Mouse (Mus musculus): ENCODE measurements at regions not wholly inside any gene's neighbourhood (a gene's known extent, or its start where the extent isn't known, plus 50 kb on each side); places are given as distances from the start of the nearest gene placed in this dataset.

DNA sequence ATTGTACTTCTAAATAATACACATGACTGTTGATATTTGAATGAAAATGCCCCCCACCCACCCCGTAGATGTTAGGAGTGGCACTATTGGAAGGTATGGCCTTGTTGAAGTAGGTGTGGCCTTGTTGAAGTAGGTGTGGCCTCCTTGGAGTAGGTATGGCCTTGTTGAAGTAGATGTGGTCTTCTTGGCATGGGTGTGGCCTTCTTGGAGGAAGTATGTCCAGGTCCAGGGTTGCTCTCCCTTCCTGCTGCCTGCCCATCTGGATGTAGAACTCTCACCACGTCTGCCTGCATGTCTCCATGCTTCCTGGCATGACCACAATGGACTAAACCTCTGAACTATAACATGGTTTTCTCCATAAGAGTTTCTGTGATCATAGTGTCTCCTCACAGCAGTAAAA is 188.7 kb downstream of the Sptssa start:
- Histone ChIP-seq H3K27me3 (ENCODE audit: control insufficient read depth, insufficient read depth, low read length) (no peaks in the 10 kb centered on the region), H3K9ac (ENCODE audit: low read length) (no peak overlapping the region), H3K4me2 (ENCODE audit: low read length) (no peak overlapping the region), H3K9me3 (ENCODE audit: control insufficient read depth, low read length) (no peaks in the 10 kb centered on the region), H3K4me3 (ENCODE audit: control insufficient read depth in 1 of 2, insufficient read depth in 1 of 2, low read depth in 1 of 2, low read length in 2 of 2) (no peak overlapping the region), H3K27ac (replicated peaks in 1 of 2; ENCODE audit: control insufficient read depth in 1 of 2, insufficient read depth in 1 of 2, low read depth in 2 of 2, low read length in 2 of 2) (no peak overlapping the region), H3K36me3 (ENCODE audit: control insufficient read depth, insufficient read depth, low read length) (no peaks in the 10 kb centered on the region), H3K4me1 (ENCODE audit: control insufficient read depth in 2 of 2, insufficient read depth in 2 of 2, low read length in 2 of 2) (no peaks in the 10 kb centered on the region)
- no peak for ATAC-seq (ENCODE audit: insufficient number of reproducible peaks, insufficient read depth, low FRiP score, low read depth)
- WGBS = 80% methylated on average over 2 of the region's 2 CpGs

- Histone ChIP-seq H3K4me3 (ENCODE audit: control insufficient read depth in 1 of 2, insufficient read depth in 1 of 2, low read depth in 1 of 2, low read length in 2 of 2) (no peak overlapping the region), H3K27me3 (ENCODE audit: control insufficient read depth, insufficient read depth, low read length) (no peaks in the 10 kb centered on the region), H3K4me1 (ENCODE audit: control insufficient read depth in 2 of 2, insufficient read depth in 2 of 2, low read length in 2 of 2) (peaks cover 6 to 13% of the 10 kb centered on the region in 2 experiments; a peak in 3 of 4 replicates), H3K4me2 (ENCODE audit: low read length) (no peak overlapping the region), H3K9me3 (ENCODE audit: control insufficient read depth, low read length) (no peaks in the 10 kb centered on the region), H3K9ac (ENCODE audit: low read length) (no peak overlapping the region), H3K27ac (replicated peaks in 1 of 2; ENCODE audit: control insufficient read depth in 1 of 2, insufficient read depth in 1 of 2, low read depth in 2 of 2, low read length in 2 of 2) (no peak overlapping the region), H3K36me3 (ENCODE audit: control insufficient read depth, insufficient read depth, low read length) (no peaks in the 10 kb centered on the region)
- ATAC-seq (ENCODE audit: insufficient number of reproducible peaks, insufficient read depth, low FRiP score, low read depth) = no peak
- WGBS = 69% methylated on average over 7 of the region's 7 CpGs
These were observed 192.6 kb downstream of the Sptssa start for GRCm38 (mm10) chr12:54463806-54464205.

- no peak overlapping the region for H3K4me2 ChIP-seq (ENCODE audit: low read length)
- no peaks in the 10 kb centered on the region for H3K36me3 ChIP-seq (ENCODE audit: control insufficient read depth, insufficient read depth, low read length)
- no peaks in the 10 kb centered on the region for H3K27me3 ChIP-seq (ENCODE audit: control insufficient read depth, insufficient read depth, low read length)
- no peak overlapping the region for H3K27ac ChIP-seq (replicated peaks in 1 of 2; ENCODE audit: control insufficient read depth in 1 of 2, insufficient read depth in 1 of 2, low read depth in 2 of 2, low read length in 2 of 2)
- no peaks in the 10 kb centered on the region for H3K9me3 ChIP-seq (ENCODE audit: control insufficient read depth, low read length)
- H3K9ac ChIP-seq (ENCODE audit: low read length) = no peak overlapping the region
- WGBS = 80% methylated on average over 3 of the region's 3 CpGs
- peaks cover 6 to 14% of the 10 kb centered on the region in 2 experiments; a peak in 3 of 4 replicates for H3K4me1 ChIP-seq (ENCODE audit: control insufficient read depth in 2 of 2, insufficient read depth in 2 of 2, low read length in 2 of 2)
- no peak overlapping the region for H3K4me3 ChIP-seq (ENCODE audit: control insufficient read depth in 1 of 2, insufficient read depth in 1 of 2, low read depth in 1 of 2, low read length in 2 of 2)
- ATAC-seq (ENCODE audit: insufficient number of reproducible peaks, insufficient read depth, low FRiP score, low read depth) = no peak
These were observed 195.0 kb downstream of the Sptssa start for GRCm38 (mm10) chr12:54461411-54461810.

DNA sequence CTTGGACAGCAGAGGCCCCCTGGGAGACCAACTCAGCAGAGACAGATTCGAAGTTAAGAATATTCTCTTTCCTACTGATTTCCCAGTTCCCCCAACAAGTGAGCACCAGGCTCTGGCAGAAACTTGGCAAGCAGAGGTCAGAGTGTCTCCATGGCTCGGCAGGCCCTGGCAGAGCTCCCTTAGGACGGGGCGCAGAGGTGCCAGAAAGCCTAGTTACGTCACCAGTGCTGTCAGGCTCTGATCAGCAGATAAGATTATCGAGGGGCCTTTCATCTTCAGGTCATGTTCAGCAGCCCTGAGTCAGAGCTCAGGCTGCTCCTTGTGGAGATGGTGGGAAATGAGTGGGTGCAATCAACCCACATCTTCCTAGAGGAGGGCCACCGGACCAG is 196.2 kb downstream of the Sptssa start:
- 37% methylated on average over 7 of the region's 7 CpGs for whole genome bisulfite sequencing

GRCm38 (mm10) chr12:54459462-54460134 is 196.8 kb downstream of the Sptssa start:
- H3K27me3 ChIP-seq (ENCODE audit: control insufficient read depth, insufficient read depth, low read length) = no peaks in the 10 kb centered on the region
- H3K9me3 ChIP-seq (ENCODE audit: control insufficient read depth, low read length) = no peaks in the 10 kb centered on the region
- H3K4me1 ChIP-seq (ENCODE audit: control insufficient read depth in 2 of 2, insufficient read depth in 2 of 2, low read length in 2 of 2) = peaks cover 6 to 14% of the 10 kb centered on the region in 2 experiments; a peak in 3 of 4 replicates
- H3K4me2 ChIP-seq (ENCODE audit: low read length) = peak overlapping the region; percentile 38; the same call in 1 of the 2 replicates
- no peak overlapping the region for H3K9ac ChIP-seq (ENCODE audit: low read length)
- no peaks in the 10 kb centered on the region for H3K36me3 ChIP-seq (ENCODE audit: control insufficient read depth, insufficient read depth, low read length)
- no peak overlapping the region for H3K4me3 ChIP-seq (ENCODE audit: control insufficient read depth in 1 of 2, insufficient read depth in 1 of 2, low read depth in 1 of 2, low read length in 2 of 2)
- ATAC-seq (ENCODE audit: insufficient number of reproducible peaks, insufficient read depth, low FRiP score, low read depth) = no peak; the same call in 1 of the 2 replicates
- 22% methylated on average over 11 of the region's 11 CpGs for WGBS
- H3K27ac ChIP-seq (replicated peaks in 1 of 2; ENCODE audit: control insufficient read depth in 1 of 2, insufficient read depth in 1 of 2, low read depth in 2 of 2, low read length in 2 of 2) = peak overlapping the region; percentile 34 to 51

More for the DNA sequence above, 196.2 kb downstream of the Sptssa start:
- Histone ChIP-seq H3K9me3 (ENCODE audit: control insufficient read depth, low read length) (no peaks in the 10 kb centered on the region), H3K4me3 (ENCODE audit: control insufficient read depth in 1 of 2, insufficient read depth in 1 of 2, low read depth in 1 of 2, low read length in 2 of 2) (no peak overlapping the region), H3K27ac (replicated peaks in 1 of 2; ENCODE audit: control insufficient read depth in 1 of 2, insufficient read depth in 1 of 2, low read depth in 2 of 2, low read length in 2 of 2) (peak overlapping the region in 1 of 2 experiments; percentile 51; a peak in 3 of 4 replicates), H3K27me3 (ENCODE audit: control insufficient read depth, insufficient read depth, low read length) (no peaks in the 10 kb centered on the region), H3K9ac (ENCODE audit: low read length) (no peak overlapping the region), H3K36me3 (ENCODE audit: control insufficient read depth, insufficient read depth, low read length) (no peaks in the 10 kb centered on the region), H3K4me2 (ENCODE audit: low read length) (no peak overlapping the region), H3K4me1 (ENCODE audit: control insufficient read depth in 2 of 2, insufficient read depth in 2 of 2, low read length in 2 of 2) (peaks cover 6 to 14% of the 10 kb centered on the region in 2 experiments; a peak in 3 of 4 replicates)
- ATAC-seq (ENCODE audit: insufficient number of reproducible peaks, insufficient read depth, low FRiP score, low read depth) = 0 out of 2 replicates have a peak, but pooled peaks have one; percentile 61

DNA sequence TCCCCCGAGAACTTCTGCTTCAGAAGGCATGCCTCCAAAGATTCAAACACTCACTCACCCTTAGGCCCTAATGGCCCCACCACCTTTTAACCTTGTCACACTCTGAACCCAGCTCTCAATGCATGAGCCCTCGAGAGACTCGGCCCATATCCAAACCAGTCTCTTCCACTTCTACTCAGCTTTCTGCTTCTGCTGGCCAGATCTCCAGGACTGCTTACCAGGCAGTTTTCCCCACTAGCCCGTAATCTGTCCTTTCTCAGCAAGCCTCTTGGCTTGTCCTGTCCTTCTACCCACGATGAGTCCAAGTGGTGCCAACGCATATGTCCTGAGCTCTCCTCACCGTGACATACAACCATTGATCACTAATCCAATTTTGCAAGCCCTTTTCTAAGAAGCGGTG is 199.6 kb downstream of the Sptssa start:
- Histone ChIP-seq H3K4me1 (ENCODE audit: control insufficient read depth in 2 of 2, insufficient read depth in 2 of 2, low read length in 2 of 2) (peaks cover 9 to 14% of the 10 kb centered on the region in 2 experiments; a peak in 3 of 4 replicates), H3K4me2 (ENCODE audit: low read length) (no peak overlapping the region), H3K4me3 (ENCODE audit: control insufficient read depth in 1 of 2, insufficient read depth in 1 of 2, low read depth in 1 of 2, low read length in 2 of 2) (no peak overlapping the region), H3K9me3 (ENCODE audit: control insufficient read depth, low read length) (no peaks in the 10 kb centered on the region), H3K9ac (ENCODE audit: low read length) (no peak overlapping the region), H3K36me3 (ENCODE audit: control insufficient read depth, insufficient read depth, low read length) (no peaks in the 10 kb centered on the region), H3K27ac (replicated peaks in 1 of 2; ENCODE audit: control insufficient read depth in 1 of 2, insufficient read depth in 1 of 2, low read depth in 2 of 2, low read length in 2 of 2) (no peak overlapping the region), H3K27me3 (ENCODE audit: control insufficient read depth, insufficient read depth, low read length) (no peaks in the 10 kb centered on the region)
- ATAC-seq (ENCODE audit: insufficient number of reproducible peaks, insufficient read depth, low FRiP score, low read depth) = no peak
- WGBS = 82% methylated on average over 8 of the region's 8 CpGs

GRCm38 (mm10) chr12:54454606-54455005 is 201.8 kb downstream of the Sptssa start:
- H3K9ac ChIP-seq (ENCODE audit: low read length) = no peak overlapping the region
- no peak overlapping the region for H3K4me2 ChIP-seq (ENCODE audit: low read length)
- no peak overlapping the region for H3K4me3 ChIP-seq (ENCODE audit: control insufficient read depth in 1 of 2, insufficient read depth in 1 of 2, low read depth in 1 of 2, low read length in 2 of 2)
- no peaks in the 10 kb centered on the region for H3K36me3 ChIP-seq (ENCODE audit: control insufficient read depth, insufficient read depth, low read length)
- WGBS = 80% methylated on average over 10 of the region's 10 CpGs
- ATAC-seq (ENCODE audit: insufficient number of reproducible peaks, insufficient read depth, low FRiP score, low read depth) = no peak
- 0 out of 4 replicates have a peak overlapping the region, but pooled peaks of 1 of the 2 experiments have one; percentile 10 for H3K27ac ChIP-seq (replicated peaks in 1 of 2; ENCODE audit: control insufficient read depth in 1 of 2, insufficient read depth in 1 of 2, low read depth in 2 of 2, low read length in 2 of 2)
- no peaks in the 10 kb centered on the region for H3K27me3 ChIP-seq (ENCODE audit: control insufficient read depth, insufficient read depth, low read length)
- no peaks in the 10 kb centered on the region for H3K9me3 ChIP-seq (ENCODE audit: control insufficient read depth, low read length)
- peaks cover 5 to 9% of the 10 kb centered on the region in 2 experiments; a peak in 3 of 4 replicates for H3K4me1 ChIP-seq (ENCODE audit: control insufficient read depth in 2 of 2, insufficient read depth in 2 of 2, low read length in 2 of 2)
